Mouse (Mus musculus): Measurements from ENCODE around the gene Mars.

- no peak for TF ChIP-seq CTCF (IDR thresholded peaks at IDR 0.05; ENCODE audit: low read depth, low read length)
- TF ChIP-seq GATA1 (IDR thresholded peaks at IDR 0.05; ENCODE audit: borderline replicate concordance, low read length), result no peak
These were observed 16.6 kb downstream of the Mars start for GRCm38 (mm10) chr10:127294895-127295510.

Measured in G1E (cell line).